Mouse (Mus musculus) megakaryocyte, embryonic 14.5 days (primary cell): Measurements from ENCODE around the gene Dkkl1.

Experiments used
- FLI1 ChIP-seq: IDR thresholded peaks from 2 replicates; pipeline ENCODE4 v1.6.1; 2012; ENCODE audit warnings: low read length, inconsistent platforms, mixed read lengths
- GATA1 ChIP-seq: IDR thresholded peaks from 3 replicates; pipeline ENCODE4 v1.6.1; 2012; ENCODE audit warnings: mixed read lengths, low read length, inconsistent platforms, borderline replicate concordance

GRCm38 (mm10) chr7:45213708-45214107 lies 1.8 kb upstream of the Dkkl1 start:
- TF ChIP-seq GATA1 (no peak), FLI1 (no peak)
